Mouse (Mus musculus) bone marrow macrophage, adult 2 months (primary cell): Measurements from ENCODE around the gene Tk1.

Experiments used
- CTCF ChIP-seq: IDR thresholded peaks from 2 replicates; pipeline ENCODE4 v1.5.1; 2012; ENCODE audit warnings: low read depth, mild to moderate bottlenecking, low read length, moderate library complexity
- POLR2A ChIP-seq: IDR thresholded peaks from 2 replicates; pipeline ENCODE4 v1.6.1; 2012; ENCODE audit warnings: mild to moderate bottlenecking, low read depth, low read length, borderline replicate concordance

- TF ChIP-seq POLR2A (no peak), CTCF (peak; percentile 42; the same call in 1 of the 2 replicates)
These were observed 39.6 kb downstream of the Tk1 start for GRCm38 (mm10) chr11:117786294-117786693.
